Mouse (Mus musculus): ENCODE measurements around the gene Pnpo. TPM values are rescaled to one million over a fixed set of nuclear protein-coding genes. Genes with fewer than 3 reads are reported as not detected.
A peak's percentile ranks its signal among the peaks of the same experiment; 100 is the strongest.

The Pnpo gene
- polyA plus RNA-seq, 1 experiment from 2014 or later = 57.1 TPM

DNA sequence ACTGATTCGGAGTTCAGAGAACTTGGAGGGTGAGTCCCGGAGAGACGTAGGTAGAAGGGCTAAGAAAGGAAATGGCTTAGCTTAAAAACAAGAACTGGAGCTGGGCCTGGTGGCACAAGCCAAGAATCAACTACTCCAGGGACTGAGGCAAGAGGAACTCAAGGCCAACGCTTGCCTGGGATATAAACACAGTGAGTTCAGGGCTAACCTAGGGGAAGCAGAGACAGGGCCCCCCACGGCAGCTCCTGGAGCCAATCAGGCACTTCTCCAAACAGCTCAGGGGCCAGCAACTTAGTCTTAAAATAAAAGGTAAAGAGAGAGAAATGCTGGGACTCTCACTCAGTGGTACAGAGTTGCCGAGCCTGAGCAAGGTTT, 5.4 kb downstream of the Pnpo start:
- TF ChIP-seq EP300 (optimal IDR thresholded peaks at IDR 0.05) (no peak), CTCF (IDR thresholded peaks at IDR 0.05; ENCODE audit: low read depth) (no peak)
- 57% methylated on average over 6 of the region's 6 CpGs for WGBS
- Histone ChIP-seq H3K9ac (ENCODE audit: low read length) (no peak overlapping the region), H3K36me3 (ENCODE audit: control insufficient read depth, insufficient read depth, low read length) (peaks cover 4% of the 10 kb centered on the region), H3K4me3 (ENCODE audit: low read depth, low read length) (no peak overlapping the region), H3K4me1 (replicated peaks; ENCODE audit: control insufficient read depth, insufficient read depth) (peaks cover 2% of the 10 kb centered on the region; the same call in 1 of the 2 replicates), H3K27ac (replicated peaks) (peak overlapping the region; percentile 78), H3K9me3 (ENCODE audit: control insufficient read depth, low read length) (no peaks in the 10 kb centered on the region), H3K4me2 (replicated peaks; ENCODE audit: low read depth) (no peak overlapping the region), H3K27me3 (ENCODE audit: control insufficient read depth, insufficient read depth, low read length) (no peaks in the 10 kb centered on the region)
- ATAC-seq (ENCODE audit: low FRiP score, low TSS enrichment) (no peak), DNase-seq (ENCODE audit: low spot score) (no peak)

DNA sequence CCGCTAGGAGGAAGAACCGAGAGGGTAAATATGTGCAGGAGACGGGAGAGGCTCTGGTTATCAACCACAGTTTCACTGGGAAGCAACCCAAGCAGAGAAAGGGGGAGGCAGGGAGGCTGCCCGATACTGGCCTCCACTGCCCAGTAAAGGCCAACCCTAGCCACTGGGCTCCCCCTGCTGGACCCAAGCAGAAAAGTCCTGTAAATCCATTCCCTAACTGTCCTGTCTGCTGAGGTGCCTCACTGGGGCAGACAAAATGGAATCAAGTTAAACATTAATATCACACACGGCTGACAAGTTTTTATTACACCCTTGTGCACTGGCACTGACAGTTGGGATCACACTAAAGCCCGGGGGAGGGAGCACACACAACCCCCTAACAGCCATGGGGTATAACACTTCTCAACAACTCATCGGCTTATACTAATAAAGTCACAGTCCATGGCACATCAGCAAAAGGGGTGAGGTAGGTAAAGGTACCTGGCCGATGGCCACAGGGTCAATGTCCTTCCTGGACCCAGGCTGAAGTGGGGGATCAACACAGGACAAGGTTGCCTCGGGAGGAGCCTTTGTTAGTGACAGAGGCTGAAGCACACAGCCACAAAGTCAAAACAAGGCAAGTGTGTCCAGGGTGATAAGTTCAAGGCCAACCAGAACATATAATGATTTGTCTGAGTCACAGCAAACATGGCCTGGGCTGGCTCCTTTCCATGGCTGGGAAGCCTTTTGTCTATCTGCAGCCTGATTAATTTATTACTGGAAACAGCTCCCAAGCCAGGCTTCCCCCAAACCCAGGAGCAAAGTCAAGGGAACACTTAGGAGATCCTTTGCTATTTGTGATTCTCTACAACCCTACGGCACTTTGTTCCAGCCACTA, 6.0 kb downstream of the Pnpo start:
- H3K4me3 ChIP-seq (ENCODE audit: low read depth, low read length) = no peak overlapping the region
- H3K27ac ChIP-seq (replicated peaks) = peak overlapping the region; percentile 78
- H3K4me1 ChIP-seq (replicated peaks; ENCODE audit: control insufficient read depth, insufficient read depth) = no peaks in the 10 kb centered on the region
- no peak overlapping the region for H3K4me2 ChIP-seq (replicated peaks; ENCODE audit: low read depth)
- peaks cover 4% of the 10 kb centered on the region for H3K36me3 ChIP-seq (ENCODE audit: control insufficient read depth, insufficient read depth, low read length)
- no peaks in the 10 kb centered on the region for H3K27me3 ChIP-seq (ENCODE audit: control insufficient read depth, insufficient read depth, low read length)
- DNase-seq (ENCODE audit: low spot score) (peak; percentile 91), ATAC-seq (ENCODE audit: low FRiP score, low TSS enrichment) (peak; percentile 61)
- no peak overlapping the region for H3K9ac ChIP-seq (ENCODE audit: low read length)
- TF ChIP-seq EP300 (optimal IDR thresholded peaks at IDR 0.05) (no peak), CTCF (IDR thresholded peaks at IDR 0.05; ENCODE audit: low read depth) (peak; percentile 83)
- 38% methylated on average over 10 of the region's 10 CpGs for WGBS
- H3K9me3 ChIP-seq (ENCODE audit: control insufficient read depth, low read length) = no peaks in the 10 kb centered on the region

GRCm38 (mm10) chr11:96935872-96936650, 7.7 kb downstream of the Pnpo start:
- peak; percentile 45; the same call in 1 of the 2 replicates for ATAC-seq (ENCODE audit: low FRiP score, low TSS enrichment)

DNA sequence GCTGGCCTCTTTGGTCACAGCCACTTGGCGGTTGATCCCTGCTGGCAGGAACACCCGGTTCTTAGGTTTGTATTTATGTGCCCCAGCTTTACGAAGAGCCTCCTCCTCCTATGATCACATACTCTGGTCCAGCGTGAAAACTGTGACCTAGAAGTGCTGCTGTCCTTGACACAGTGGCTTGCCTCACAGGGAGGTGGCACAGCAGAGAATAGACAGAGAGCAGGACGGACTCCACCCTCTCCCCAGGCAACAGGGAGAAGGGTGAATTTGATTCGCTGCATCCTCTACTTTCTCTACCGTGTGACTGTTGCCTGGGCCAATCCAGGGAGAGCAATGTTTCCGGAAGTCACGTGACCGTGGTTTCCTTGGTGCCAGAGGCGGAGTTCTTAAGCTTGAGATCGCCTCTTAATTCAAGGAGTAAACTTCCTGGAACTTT, 8.8 kb downstream of the Pnpo start:
- Histone ChIP-seq H3K27me3 (ENCODE audit: control insufficient read depth, insufficient read depth, low read length) (no peaks in the 10 kb centered on the region), H3K27ac (replicated peaks) (peak overlapping the region; percentile 82), H3K4me2 (replicated peaks; ENCODE audit: low read depth) (0 out of 2 replicates have a peak overlapping the region, but pooled peaks have one; percentile 1), H3K9ac (ENCODE audit: low read length) (no peak overlapping the region), H3K36me3 (ENCODE audit: control insufficient read depth, insufficient read depth, low read length) (peaks cover 4% of the 10 kb centered on the region), H3K4me3 (ENCODE audit: low read depth, low read length) (no peak overlapping the region), H3K4me1 (replicated peaks; ENCODE audit: control insufficient read depth, insufficient read depth) (no peaks in the 10 kb centered on the region), H3K9me3 (ENCODE audit: control insufficient read depth, low read length) (no peaks in the 10 kb centered on the region)
- WGBS = 23% methylated on average over 12 of the region's 12 CpGs
- ATAC-seq (ENCODE audit: low FRiP score, low TSS enrichment) = peak; percentile 91
- DNase-seq (ENCODE audit: low spot score) = peak; percentile 93
- TF ChIP-seq EP300 (optimal IDR thresholded peaks at IDR 0.05) = no peak

More at GRCm38 (mm10) chr11:96935872-96936650, 7.7 kb downstream of the Pnpo start:
- Histone ChIP-seq H3K9ac (ENCODE audit: low read length) (no peak overlapping the region), H3K27me3 (ENCODE audit: control insufficient read depth, insufficient read depth, low read length) (no peaks in the 10 kb centered on the region), H3K27ac (replicated peaks) (peak overlapping the region; percentile 78), H3K36me3 (ENCODE audit: control insufficient read depth, insufficient read depth, low read length) (peaks cover 4% of the 10 kb centered on the region), H3K4me3 (ENCODE audit: low read depth, low read length) (no peak overlapping the region), H3K9me3 (ENCODE audit: control insufficient read depth, low read length) (no peaks in the 10 kb centered on the region), H3K4me2 (replicated peaks; ENCODE audit: low read depth) (no peak overlapping the region), H3K4me1 (replicated peaks; ENCODE audit: control insufficient read depth, insufficient read depth) (no peaks in the 10 kb centered on the region)
- TF ChIP-seq CTCF (IDR thresholded peaks at IDR 0.05; ENCODE audit: low read depth) (no peak), EP300 (optimal IDR thresholded peaks at IDR 0.05) (no peak)
- DNase-seq (ENCODE audit: low spot score) = peak; percentile 75
- WGBS = 78% methylated on average over 9 of the region's 9 CpGs

GRCm38 (mm10) chr11:96933562-96934276, 10.1 kb downstream of the Pnpo start:
- Histone ChIP-seq H3K27ac (replicated peaks) (peak overlapping the region; percentile 82), H3K36me3 (ENCODE audit: control insufficient read depth, insufficient read depth, low read length) (no peaks in the 10 kb centered on the region), H3K9me3 (ENCODE audit: control insufficient read depth, low read length) (no peaks in the 10 kb centered on the region), H3K9ac (ENCODE audit: low read length) (no peak overlapping the region), H3K4me1 (replicated peaks; ENCODE audit: control insufficient read depth, insufficient read depth) (no peaks in the 10 kb centered on the region), H3K27me3 (ENCODE audit: control insufficient read depth, insufficient read depth, low read length) (no peaks in the 10 kb centered on the region), H3K4me3 (ENCODE audit: low read depth, low read length) (no peak overlapping the region), H3K4me2 (replicated peaks; ENCODE audit: low read depth) (0 out of 2 replicates have a peak overlapping the region, but pooled peaks have one; percentile 12)
- ATAC-seq (ENCODE audit: low FRiP score, low TSS enrichment) (no peak), DNase-seq (ENCODE audit: low spot score) (no peak)
- no peak for TF ChIP-seq CTCF (IDR thresholded peaks at IDR 0.05; ENCODE audit: low read depth)
- TF ChIP-seq EP300 (optimal IDR thresholded peaks at IDR 0.05) = no peak
- 77% methylated on average over 13 of the region's 13 CpGs for WGBS

Measured in stomach, postnatal 0 days (tissue).